Mouse (Mus musculus) limb, embryonic 12.5 days (tissue): ENCODE results near the gene Ppie. TPM values are rescaled to one million over a fixed set of nuclear protein-coding genes. Genes with fewer than 3 reads are reported as not detected.
"Not testable (repeated sequence)": the region's sequence is repeated elsewhere in the genome, so short reads cannot be mapped to it uniquely, and the experiment has no call there.

Experiments used
- ATAC-seq: fragments of 200-750 bp; cut with Nextera tagmentation; 2 replicates; pipeline ENCODE4 v1.8.0; 2017; ENCODE audit warnings: low read depth, moderate TSS enrichment; ENCODE audit not compliant: insufficient number of reproducible peaks, insufficient read depth, low FRiP score, low TSS enrichment
- H3K27ac ChIP-seq: fragments of 300-500 bp; sonication (generic); 2 replicates; pipeline ENCODE4 v1.5.1; 2016; ENCODE audit warnings: mild to moderate bottlenecking, moderate library complexity
- H3K27me3 ChIP-seq: fragments of 300-500 bp; sonication (generic); 2 replicates; pipeline ENCODE4 v1.6.1; 2016; ENCODE audit warnings: mild to moderate bottlenecking, moderate library complexity
- H3K36me3 ChIP-seq: fragments of 300-500 bp; sonication (generic); 2 replicates; pipeline ENCODE4 v1.6.1; 2016; ENCODE audit warnings: mild to moderate bottlenecking, moderate library complexity
- H3K4me1 ChIP-seq: fragments of 300-500 bp; sonication (generic); replicated peaks from 2 replicates; pipeline ENCODE4 v1.6.1; 2016
- H3K4me2 ChIP-seq: fragments of 300-500 bp; sonication (generic); 2 replicates; pipeline ENCODE4 v1.6.1; 2016; ENCODE audit warnings: mild to moderate bottlenecking, moderate library complexity
- H3K4me3 ChIP-seq: fragments of 300-500 bp; sonication (generic); replicated peaks from 2 replicates; pipeline ENCODE4 v1.5.1; 2016; ENCODE audit warnings: mild to moderate bottlenecking
- H3K9ac ChIP-seq: fragments of 300-500 bp; sonication (generic); replicated peaks from 2 replicates; pipeline ENCODE4 v1.6.1; 2016; ENCODE audit warnings: mild to moderate bottlenecking, moderate library complexity
- H3K9me3 ChIP-seq: fragments of 300-500 bp; sonication (generic); 2 replicates; pipeline ENCODE4 v1.6.1; 2016; ENCODE audit warnings: mild to moderate bottlenecking, moderate library complexity
- WGBS: fragments of 180-500 bp; shearing (Covaris S2); methylation state at CpG from one replicate; pipeline ENCODE4 v1.1.7; 2016; 5-methylcytosine and 5-hydroxymethylcytosine counted together
- polyA plus RNA-seq: library from polyadenylated mRNA; unstranded; fragments of >200 nt; fragmentation: Nextera tagmentation; extraction: Ambion mirVana; gene quantifications from 2 replicates; pipeline ENCODE4 v1.2.1, GENCODE M21; 2016

Gene Ppie
- polyA plus RNA-seq, 1 experiment from 2014 or later, result 114 TPM

GRCm38 (mm10) chr4:123112216-123112764 lies 27.5 kb downstream of the Ppie start:
- Histone ChIP-seq H3K4me2 (no peak overlapping the region), H3K4me3 (no peak overlapping the region), H3K9ac (no peak overlapping the region), H3K27me3 (peaks cover 40% of the 10 kb centered on the region), H3K36me3 (no peaks in the 10 kb centered on the region), H3K9me3 (no peaks in the 10 kb centered on the region), H3K4me1 (no peaks in the 10 kb centered on the region), H3K27ac (no peak overlapping the region)
- WGBS, result 79% methylated on average over 8 of the region's 8 CpGs
- ATAC-seq, result no peak

GRCm38 (mm10) chr4:123111275-123111983 lies 28.3 kb downstream of the Ppie start:
- WGBS, result 64% methylated on average over 10 of the region's 10 CpGs
- H3K27ac ChIP-seq, ATAC-seq, H3K9ac ChIP-seq, H3K36me3 ChIP-seq, H3K4me2 ChIP-seq, H3K4me1 ChIP-seq, H3K4me3 ChIP-seq, H3K9me3 ChIP-seq: not testable (repeated sequence)
- peaks cover 43% of the 10 kb centered on the region for H3K27me3 ChIP-seq

GRCm38 (mm10) chr4:123110751-123111150 lies 29.0 kb downstream of the Ppie start:
- no peak for ATAC-seq
- Histone ChIP-seq H3K4me2 (no peak overlapping the region), H3K9me3 (no peaks in the 10 kb centered on the region), H3K27ac (no peak overlapping the region), H3K9ac (no peak overlapping the region), H3K27me3 (peaks cover 44% of the 10 kb centered on the region), H3K4me1 (no peaks in the 10 kb centered on the region), H3K36me3 (no peaks in the 10 kb centered on the region), H3K4me3 (no peak overlapping the region)
- WGBS, result 84% methylated on average over 4 of the region's 4 CpGs

- Histone ChIP-seq H3K9ac (no peak overlapping the region), H3K4me1 (peaks cover 9% of the 10 kb centered on the region), H3K4me2 (no peak overlapping the region), H3K27me3 (peaks cover 56% of the 10 kb centered on the region), H3K27ac (no peak overlapping the region), H3K9me3 (no peaks in the 10 kb centered on the region), H3K36me3 (no peaks in the 10 kb centered on the region), H3K4me3 (no peak overlapping the region)
- ATAC-seq, result no peak
- whole genome bisulfite sequencing, result 85% methylated on average over 5 of the region's 5 CpGs
These were observed 31.7 kb downstream of the Ppie start for GRCm38 (mm10) chr4:123108056-123108455.

- no peak overlapping the region for H3K4me2 ChIP-seq
- H3K4me1 ChIP-seq, result peaks cover 9% of the 10 kb centered on the region
- ATAC-seq, result no peak
- 79% methylated on average over 2 of the region's 2 CpGs for WGBS
- no peak overlapping the region for H3K9ac ChIP-seq
- H3K9me3 ChIP-seq, result no peaks in the 10 kb centered on the region
- H3K27me3 ChIP-seq, result peaks cover 64% of the 10 kb centered on the region
- no peaks in the 10 kb centered on the region for H3K36me3 ChIP-seq
- no peak overlapping the region for H3K4me3 ChIP-seq
- H3K27ac ChIP-seq, result no peak overlapping the region
These were observed 32.9 kb downstream of the Ppie start for GRCm38 (mm10) chr4:123106864-123107263.

GRCm38 (mm10) chr4:123105929-123106328 lies 33.8 kb downstream of the Ppie start:
- H3K4me3 ChIP-seq, H3K4me2 ChIP-seq, H3K4me1 ChIP-seq, H3K9me3 ChIP-seq, ATAC-seq, H3K27ac ChIP-seq, H3K9ac ChIP-seq, H3K36me3 ChIP-seq: not testable (repeated sequence)
- H3K27me3 ChIP-seq, result peaks cover 67% of the 10 kb centered on the region
- WGBS, result 84% methylated on average over 7 of the region's 7 CpGs

GRCm38 (mm10) chr4:123105451-123105790 lies 34.3 kb downstream of the Ppie start:
- H3K4me3 ChIP-seq, result peak overlapping the region; percentile 33
- H3K27me3 ChIP-seq, result peaks cover 67% of the 10 kb centered on the region
- peaks cover 9% of the 10 kb centered on the region for H3K4me1 ChIP-seq
- H3K9me3 ChIP-seq, result no peaks in the 10 kb centered on the region
- H3K4me2 ChIP-seq, result peak overlapping the region; percentile 50
- no peaks in the 10 kb centered on the region for H3K36me3 ChIP-seq
- peak; percentile 33 for ATAC-seq
- no peak overlapping the region for H3K9ac ChIP-seq
- WGBS, result 25% methylated on average over 24 of the region's 24 CpGs
- H3K27ac ChIP-seq, result no peak overlapping the region

GRCm38 (mm10) chr4:123104651-123105450 lies 34.9 kb downstream of the Ppie start, which contains the start of gene Bmp8b:
Gene Bmp8b, plus strand, starts transcription at chr4:123105165.
- peak within 1 kb of the TSS; percentile 33 for H3K4me3 ChIP-seq
- peaks cover 67% of the 10 kb centered on the region for H3K27me3 ChIP-seq
- ATAC-seq, result no peak
- WGBS, result 6% methylated on average over 75 of the region's 75 CpGs
- peak within 1 kb of the TSS; percentile 50 for H3K4me2 ChIP-seq
- no peaks in the 10 kb centered on the region for H3K9me3 ChIP-seq
- no peak within 1 kb of the TSS; the same call in 1 of the 2 replicates for H3K9ac ChIP-seq
- H3K4me1 ChIP-seq, result peaks cover 9% of the 10 kb centered on the region
- H3K27ac ChIP-seq, result no peak within 1 kb of the TSS
- H3K36me3 ChIP-seq, result no peaks in the 10 kb centered on the region

- Histone ChIP-seq H3K9ac (no peak overlapping the region), H3K27ac (no peak overlapping the region), H3K9me3 (no peaks in the 10 kb centered on the region), H3K4me2 (peak overlapping the region; percentile 29; the same call in 1 of the 2 replicates), H3K4me3 (no peak overlapping the region), H3K4me1 (peaks cover 8% of the 10 kb centered on the region), H3K36me3 (no peaks in the 10 kb centered on the region), H3K27me3 (no peaks in the 10 kb centered on the region)
- ATAC-seq, result no peak
- 48% methylated on average over 9 of the region's 9 CpGs for WGBS
These were observed 45.9 kb downstream of the Ppie start for GRCm38 (mm10) chr4:123093869-123094268.

GRCm38 (mm10) chr4:123093064-123093776 lies 46.5 kb downstream of the Ppie start:
- peak; percentile 63; the same call in 1 of the 2 replicates for ATAC-seq
- peaks cover 8% of the 10 kb centered on the region for H3K4me1 ChIP-seq
- H3K4me2 ChIP-seq, result peak overlapping the region; percentile 29
- no peak overlapping the region for H3K9ac ChIP-seq
- no peaks in the 10 kb centered on the region for H3K9me3 ChIP-seq
- WGBS, result 50% methylated on average over 17 of the region's 17 CpGs
- no peak overlapping the region for H3K27ac ChIP-seq
- no peaks in the 10 kb centered on the region for H3K36me3 ChIP-seq
- H3K4me3 ChIP-seq, result no peak overlapping the region
- H3K27me3 ChIP-seq, result no peaks in the 10 kb centered on the region

GRCm38 (mm10) chr4:123092621-123093020 lies 47.1 kb downstream of the Ppie start:
- no peak overlapping the region for H3K4me2 ChIP-seq
- H3K9ac ChIP-seq, result no peak overlapping the region
- WGBS, result 64% methylated on average over 5 of the region's 5 CpGs
- H3K4me1 ChIP-seq, result peaks cover 8% of the 10 kb centered on the region
- no peaks in the 10 kb centered on the region for H3K36me3 ChIP-seq
- H3K27me3 ChIP-seq, result no peaks in the 10 kb centered on the region
- H3K4me3 ChIP-seq, result no peak overlapping the region
- no peak overlapping the region for H3K27ac ChIP-seq
- ATAC-seq, result no peak
- H3K9me3 ChIP-seq, result no peaks in the 10 kb centered on the region
